ENCODE assay signal across 24 mouse cellular contexts in genomic region chr3:68660538-68660937, GRCm38 (mm10). TPM values are rescaled to one million over a fixed set of nuclear protein-coding genes. Genes with fewer than 3 reads are reported as not detected.
DNase-seq lines count a peak whose midpoint lies in the region; ATAC-seq lines count a peak whose summit lies in the region.
"Had no signal": no experiment of that assay in that cellular context is flagged by ENCODE, and none has a peak within 500 bp of the region (broad histone marks: within the 10 kb centered on the region; RNA-seq: fewer than 3 reads in every experiment).

No protein-coding gene starts in this region.

- WGBS in heart, embryonic 11.5 days (ENCODE audit: insufficient replicate concordance), result 54% methylated on average over 4 of the region's 4 CpGs

- no peak overlapping the region; the same call in 1 of the 2 replicates for H3K4me2 ChIP-seq in heart, embryonic 11.5 days
- H3K4me2 ChIP-seq: forebrain, embryonic 13.5 days; heart, embryonic 12.5 days had no signal

- peak overlapping the region; percentile 10; the same call in 1 of the 2 replicates for H3K9ac ChIP-seq in heart, embryonic 11.5 days (ENCODE audit: low read depth, low read length)
- H3K9ac ChIP-seq: forebrain, embryonic 13.5 days; heart, embryonic 12.5 days had no signal

- no peak overlapping the region for H3K27ac ChIP-seq in heart, embryonic 11.5 days (ENCODE audit: low read depth, low read length)
- H3K27ac ChIP-seq: forebrain, embryonic 13.5 days had no signal

- ATAC-seq in heart, embryonic 11.5 days (replicated peaks; ENCODE audit: insufficient number of reproducible peaks, low FRiP score, low TSS enrichment), result no peak
- ATAC-seq: CD4-positive, CD25-positive, alpha-beta regulatory T cell, adult 4 months; forebrain, embryonic 13.5 days; lung, postnatal 0 days; Patski had no signal

- H3K27me3 ChIP-seq in heart, embryonic 11.5 days (ENCODE audit: control insufficient read depth, insufficient read depth, low read length), result no peaks in the 10 kb centered on the region
- H3K27me3 ChIP-seq: forebrain, embryonic 13.5 days; heart, embryonic 12.5 days; Patski had no signal

- no peaks in the 10 kb centered on the region for H3K9me3 ChIP-seq in heart, embryonic 11.5 days (replicated peaks; ENCODE audit: control insufficient read depth, low read length)
- H3K9me3 ChIP-seq: forebrain, embryonic 13.5 days; heart, embryonic 12.5 days had no signal

- H3K4me1 ChIP-seq in heart, embryonic 11.5 days (ENCODE audit: control insufficient read depth, insufficient read depth, low read length), result peaks cover 11% of the 10 kb centered on the region; the same call in 1 of the 2 replicates
- H3K4me1 ChIP-seq: forebrain, embryonic 13.5 days had no signal

- intact Hi-C loops in heart, postnatal 10 days (cut with DNase I), result no loop called here

- DNase-seq in cerebellum, postnatal 10 days, result peak; percentile 61 to 75
- DNase-seq in cerebellum, adult 8-10 months, result no peak
- DNase-seq in heart, postnatal 10 days, result no peak
- peak; percentile 30 for DNase-seq in layer of hippocampus, adult 9-11 months
- no peak for DNase-seq in layer of hippocampus, adult 9-10 months (ENCODE audit: low spot score)
- DNase-seq in right cerebral cortex, postnatal 10 days (ENCODE audit: low spot score in 2 of 2), result peak; percentile 43 to 46
- no peak for DNase-seq in right cerebral cortex, postnatal 14 days
- DNase-seq: adrenal gland, adult 8-10 months; gastrocnemius, postnatal 25 days; heart, postnatal 4 days; kidney, adult 8-10 months; kidney, postnatal 14 days; liver; midbrain, embryonic 14.5 days; thymus, postnatal 25 days had no signal

- H3K4me3 ChIP-seq in heart, embryonic 11.5 days (ENCODE audit: low read depth, low read length), result no peak overlapping the region
- H3K4me3 ChIP-seq: forebrain, embryonic 13.5 days; heart, embryonic 12.5 days had no signal

- H3K36me3 ChIP-seq in heart, embryonic 11.5 days (ENCODE audit: control insufficient read depth, insufficient read depth, low read length), result no peaks in the 10 kb centered on the region
- H3K36me3 ChIP-seq: heart, embryonic 12.5 days had no signal

RNA-seq across cellular contexts. Expression of gene Il12a, which starts 29.9 kb away (rescaled TPM):
- polyA plus RNA-seq in heart, embryonic 11.5 days (2014; fragmentation: Nextera tagmentation; extraction: Ambion mirVana), result 0.53 TPM in 1 of 2 replicates, not detected in the other
- total RNA-seq in heart, postnatal 10 days (2021), result under 1 TPM in 1 of 2 experiments, not detected in 1; 0.20 TPM
- total RNA-seq: ES-E14 had no signal
- polyA plus RNA-seq: embryonic facial prominence, embryonic 11.5 days; intestine, embryonic 14.5 days; midbrain, embryonic 14.5 days; Patski had no signal

Comparison
In these comparisons a context has a peak if more than half of its experiments do, and no peak if none do; other contexts are left out.
1. DNase-seq: peak in cerebellum, postnatal 10 days (2 of 2), layer of hippocampus, adult 9-11 months (single experiment) and right cerebral cortex, postnatal 10 days (2 of 2); none in cerebellum, adult 8-10 months (single experiment), heart, postnatal 10 days (0 of 2), layer of hippocampus, adult 9-10 months (single experiment) and right cerebral cortex, postnatal 14 days (single experiment).